Mouse (Mus musculus) intestine, embryonic 15.5 days (tissue): ENCODE measurements around the gene Hist1h2bc. TPM values are rescaled to one million over a fixed set of nuclear protein-coding genes. Genes with fewer than 3 reads are reported as not detected.

Experiments
- ATAC-seq: fragments of 200-750 bp; cut with Nextera tagmentation; 2 replicates; pipeline ENCODE4 v1.8.0; 2017; ENCODE audit warnings: moderate TSS enrichment, moderate library complexity
- H3K27ac ChIP-seq: fragments of 300-500 bp; sonication (generic); 2 replicates; pipeline ENCODE4 v1.5.1; 2015; ENCODE audit warnings: mild to moderate bottlenecking, inconsistent platforms
- H3K27me3 ChIP-seq: fragments of 300-500 bp; sonication (generic); replicated peaks from 2 replicates; pipeline ENCODE4 v1.6.1; 2015; ENCODE audit warnings: inconsistent platforms
- H3K36me3 ChIP-seq: fragments of 300-500 bp; sonication (generic); 2 replicates; pipeline ENCODE4 v1.6.1; 2015; ENCODE audit warnings: inconsistent platforms
- H3K4me1 ChIP-seq: fragments of 300-500 bp; sonication (generic); replicated peaks from 2 replicates; pipeline ENCODE4 v1.6.1; 2015; ENCODE audit warnings: inconsistent platforms
- H3K4me2 ChIP-seq: fragments of 300-500 bp; sonication (generic); replicated peaks from 2 replicates; pipeline ENCODE4 v1.6.1; 2015; ENCODE audit warnings: mild to moderate bottlenecking, inconsistent platforms
- H3K4me3 ChIP-seq: fragments of 300-500 bp; sonication (generic); replicated peaks from 2 replicates; pipeline ENCODE4 v1.5.1; 2015; ENCODE audit warnings: inconsistent platforms
- H3K9ac ChIP-seq: fragments of 300-500 bp; sonication (generic); 2 replicates; pipeline ENCODE4 v1.6.1; 2015; ENCODE audit warnings: inconsistent platforms
- H3K9me3 ChIP-seq: fragments of 300-500 bp; sonication (generic); 2 replicates; pipeline ENCODE4 v1.6.1; 2016; ENCODE audit warnings: inconsistent platforms
- WGBS: fragments of 180-500 bp; shearing (Covaris S2); methylation state at CpG from one replicate; pipeline ENCODE4 v1.1.7; 2015; 5-methylcytosine and 5-hydroxymethylcytosine counted together
- polyA plus RNA-seq: library from polyadenylated mRNA; unstranded; fragments of >200 nt; fragmentation: Nextera tagmentation; extraction: Ambion mirVana; gene quantifications from 2 replicates; pipeline ENCODE4 v1.2.1, GENCODE M21; 2015

Gene Hist1h2bc
- polyA plus RNA-seq, 1 experiment from 2014 or later, result 79.3 TPM

DNA sequence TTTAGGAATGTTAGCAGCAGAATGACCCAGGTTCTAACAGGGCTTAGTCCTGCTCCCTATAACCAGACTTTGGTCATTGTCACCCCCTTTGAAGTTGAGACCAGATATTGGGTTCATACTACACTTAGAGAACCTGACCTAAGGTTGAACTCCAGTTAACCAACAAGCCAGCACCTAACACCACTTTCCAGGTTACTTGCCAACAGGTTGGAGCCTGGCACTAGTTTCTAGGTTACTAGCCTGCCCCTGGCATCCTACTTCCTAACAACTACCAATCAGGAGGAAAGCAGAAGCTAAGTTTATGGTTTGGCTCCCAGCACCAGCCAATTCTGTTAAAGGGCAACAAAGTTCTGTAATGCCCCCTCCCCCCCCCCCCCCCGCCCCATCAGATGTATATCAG is 41.2 kb downstream of the Hist1h2bc start:
- 70% methylated on average over 1 of the region's 1 CpGs for WGBS
- no peak overlapping the region for H3K27ac ChIP-seq
- no peaks in the 10 kb centered on the region for H3K36me3 ChIP-seq
- no peak for ATAC-seq
- H3K4me1 ChIP-seq, result no peaks in the 10 kb centered on the region
- H3K4me3 ChIP-seq, result no peak overlapping the region
- no peaks in the 10 kb centered on the region for H3K9me3 ChIP-seq
- no peaks in the 10 kb centered on the region for H3K27me3 ChIP-seq
- H3K9ac ChIP-seq, result no peak overlapping the region
- no peak overlapping the region for H3K4me2 ChIP-seq

GRCm38 (mm10) chr13:23728472-23729191 is 44.6 kb downstream of the Hist1h2bc start:
- Histone ChIP-seq H3K36me3 (no peaks in the 10 kb centered on the region), H3K9me3 (no peaks in the 10 kb centered on the region), H3K27ac (no peak overlapping the region), H3K4me2 (no peak overlapping the region), H3K4me3 (no peak overlapping the region), H3K4me1 (no peaks in the 10 kb centered on the region), H3K27me3 (no peaks in the 10 kb centered on the region), H3K9ac (no peak overlapping the region)
- no peak for ATAC-seq
- 89% methylated on average over 18 of the region's 18 CpGs for WGBS

- WGBS, result 91% methylated on average over 9 of the region's 9 CpGs
- H3K9ac ChIP-seq, result no peak overlapping the region
- no peaks in the 10 kb centered on the region for H3K36me3 ChIP-seq
- no peak for ATAC-seq
- H3K27me3 ChIP-seq, result no peaks in the 10 kb centered on the region
- H3K27ac ChIP-seq, result no peak overlapping the region
- H3K4me1 ChIP-seq, result no peaks in the 10 kb centered on the region
- no peaks in the 10 kb centered on the region for H3K9me3 ChIP-seq
- H3K4me3 ChIP-seq, result no peak overlapping the region
- H3K4me2 ChIP-seq, result no peak overlapping the region
Measured at GRCm38 (mm10) chr13:23729192-23729525, 45.2 kb downstream of the Hist1h2bc start.

DNA sequence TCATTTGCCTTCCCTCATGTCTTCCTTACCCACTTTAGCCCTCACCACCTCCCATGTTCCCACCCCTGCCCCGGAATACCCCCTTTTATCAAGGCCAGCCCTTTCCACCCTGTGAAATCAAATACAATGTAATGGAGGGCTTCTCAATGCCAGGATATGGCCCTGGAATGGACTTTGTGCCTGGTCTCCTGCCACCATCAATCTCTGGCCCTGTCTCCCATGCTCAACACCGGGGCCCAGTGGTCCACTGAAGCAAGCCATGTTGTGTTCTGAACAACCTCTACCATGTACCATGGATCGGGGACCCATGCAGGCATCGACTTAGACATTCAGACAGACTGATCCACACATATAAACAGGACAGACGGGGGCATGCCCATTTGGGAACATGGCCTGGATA is 45.7 kb downstream of the Hist1h2bc start:
- Histone ChIP-seq H3K27ac (no peak overlapping the region), H3K27me3 (no peaks in the 10 kb centered on the region), H3K4me3 (no peak overlapping the region), H3K36me3 (no peaks in the 10 kb centered on the region), H3K9ac (no peak overlapping the region), H3K4me2 (no peak overlapping the region), H3K9me3 (no peaks in the 10 kb centered on the region), H3K4me1 (no peaks in the 10 kb centered on the region)
- 88% methylated on average over 5 of the region's 5 CpGs for WGBS
- ATAC-seq, result no peak

DNA sequence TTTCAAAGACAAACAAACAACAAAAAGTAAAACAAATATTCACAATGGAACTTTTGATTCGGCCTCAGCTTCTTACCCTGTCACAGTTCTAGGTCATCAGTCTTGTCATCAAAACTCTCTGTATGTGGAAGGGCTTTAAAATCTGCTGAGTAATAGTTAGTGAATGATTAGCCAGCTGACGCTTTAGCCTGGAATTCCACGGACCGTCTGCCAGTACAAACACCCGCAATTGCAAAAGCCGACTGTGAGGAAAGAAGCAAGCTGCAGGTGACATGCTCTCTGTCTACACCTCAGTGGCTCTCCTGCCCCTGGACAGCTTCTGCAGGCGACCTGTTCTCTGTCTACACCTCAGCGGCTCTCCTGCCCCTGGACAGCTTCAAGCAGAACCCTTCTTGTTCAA is 46.5 kb downstream of the Hist1h2bc start:
- peak; percentile 91 for ATAC-seq
- H3K9me3 ChIP-seq, result no peaks in the 10 kb centered on the region
- WGBS, result 22% methylated on average over 8 of the region's 8 CpGs
- H3K4me2 ChIP-seq, result peak overlapping the region; percentile 24
- H3K36me3 ChIP-seq, result no peaks in the 10 kb centered on the region
- H3K27me3 ChIP-seq, result no peaks in the 10 kb centered on the region
- no peak overlapping the region for H3K27ac ChIP-seq
- no peaks in the 10 kb centered on the region for H3K4me1 ChIP-seq
- H3K9ac ChIP-seq, result no peak overlapping the region
- H3K4me3 ChIP-seq, result no peak overlapping the region

DNA sequence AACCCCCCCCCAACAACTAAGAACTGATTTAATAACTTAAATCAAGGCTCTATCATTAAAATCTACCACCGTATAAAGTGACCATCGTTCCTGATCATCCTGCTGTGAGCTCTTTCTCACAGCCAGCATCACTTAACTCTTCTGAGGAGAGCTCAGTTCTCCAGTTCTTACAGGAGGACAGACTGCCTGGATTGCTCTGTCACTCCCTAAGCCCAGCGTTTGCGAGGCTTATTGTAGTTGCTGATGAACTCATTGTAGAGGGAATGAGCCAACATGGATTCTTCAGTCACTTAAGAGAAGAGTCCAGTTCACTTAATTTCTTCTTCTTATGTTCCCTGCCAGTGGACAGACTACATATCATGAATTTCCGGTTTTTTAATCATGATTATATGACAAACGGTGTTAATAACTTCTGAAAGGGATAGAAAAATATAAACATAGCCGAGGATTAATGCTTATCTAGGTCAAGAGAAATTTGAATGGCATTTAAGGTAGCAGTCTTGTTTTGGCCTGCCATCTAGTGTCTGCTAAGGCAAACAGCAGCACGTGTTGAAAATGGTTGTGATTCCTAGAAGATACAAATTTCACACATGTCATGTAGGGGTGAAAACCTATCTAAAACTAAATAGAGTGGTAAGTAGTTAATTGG is 48.3 kb downstream of the Hist1h2bc start:
- WGBS, result 25% methylated on average over 8 of the region's 8 CpGs
- Histone ChIP-seq H3K4me2 (no peak overlapping the region), H3K9me3 (no peaks in the 10 kb centered on the region), H3K36me3 (no peaks in the 10 kb centered on the region), H3K4me1 (no peaks in the 10 kb centered on the region), H3K4me3 (no peak overlapping the region), H3K27me3 (no peaks in the 10 kb centered on the region), H3K9ac (no peak overlapping the region), H3K27ac (no peak overlapping the region)
- no peak for ATAC-seq

GRCm38 (mm10) chr13:23737091-23737490 is 53.1 kb downstream of the Hist1h2bc start:
- 84% methylated on average over 5 of the region's 5 CpGs for WGBS
- no peak overlapping the region for H3K9ac ChIP-seq
- H3K9me3 ChIP-seq, result no peaks in the 10 kb centered on the region
- ATAC-seq, result no peak
- no peak overlapping the region for H3K27ac ChIP-seq
- no peak overlapping the region for H3K4me2 ChIP-seq
- H3K36me3 ChIP-seq, result no peaks in the 10 kb centered on the region
- no peaks in the 10 kb centered on the region for H3K27me3 ChIP-seq
- no peak overlapping the region for H3K4me3 ChIP-seq
- H3K4me1 ChIP-seq, result no peaks in the 10 kb centered on the region

- WGBS, result 25% methylated on average over 4 of the region's 4 CpGs
- 0 out of 2 replicates have a peak overlapping the region, but pooled peaks have one; percentile 91 for H3K9ac ChIP-seq
- peak overlapping the region; percentile 99 for H3K27ac ChIP-seq
Measured at GRCm38 (mm10) chr13:23738041-23738440, 54.0 kb downstream of the Hist1h2bc start.

DNA sequence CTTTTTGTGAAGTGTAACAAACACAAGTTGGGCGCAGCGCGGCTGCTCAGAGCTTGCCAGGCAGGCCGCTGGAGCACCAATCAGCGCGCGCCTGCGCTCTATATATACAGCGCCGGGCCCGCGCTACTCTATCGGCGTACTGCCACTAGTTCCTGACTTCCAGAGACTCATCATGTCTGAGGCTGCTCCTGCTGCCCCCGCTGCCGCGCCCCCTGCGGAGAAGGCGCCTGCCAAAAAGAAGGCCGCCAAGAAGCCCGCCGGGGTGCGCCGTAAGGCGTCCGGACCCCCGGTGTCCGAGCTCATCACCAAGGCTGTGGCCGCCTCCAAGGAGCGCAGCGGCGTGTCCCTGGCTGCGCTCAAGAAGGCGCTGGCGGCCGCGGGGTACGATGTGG is 54.7 kb downstream of the Hist1h2bc start, which contains the start of gene Hist1h1c:
Gene Hist1h1c (plus strand): TSS at position 132 of the 392 bp plus-strand sequence.
- Histone ChIP-seq H3K4me1 (no peaks in the 10 kb centered on the region), H3K4me2 (peak within 1 kb of the TSS; percentile 94), H3K27ac (peak within 1 kb of the TSS; percentile 99), H3K36me3 (no peaks in the 10 kb centered on the region), H3K9me3 (no peaks in the 10 kb centered on the region), H3K27me3 (no peaks in the 10 kb centered on the region), H3K4me3 (peak within 1 kb of the TSS; percentile 59), H3K9ac (peak within 1 kb of the TSS; percentile 91)
- peak; percentile 93 for ATAC-seq
- 0% methylated on average over 38 of the region's 38 CpGs for WGBS

More at GRCm38 (mm10) chr13:23738041-23738440, 54.0 kb downstream of the Hist1h2bc start:
- no peak for ATAC-seq
- H3K4me3 ChIP-seq, result no peak overlapping the region
- H3K4me2 ChIP-seq, result peak overlapping the region; percentile 94
- H3K27me3 ChIP-seq, result no peaks in the 10 kb centered on the region
- no peaks in the 10 kb centered on the region for H3K36me3 ChIP-seq
- H3K9me3 ChIP-seq, result no peaks in the 10 kb centered on the region
- H3K4me1 ChIP-seq, result no peaks in the 10 kb centered on the region

DNA sequence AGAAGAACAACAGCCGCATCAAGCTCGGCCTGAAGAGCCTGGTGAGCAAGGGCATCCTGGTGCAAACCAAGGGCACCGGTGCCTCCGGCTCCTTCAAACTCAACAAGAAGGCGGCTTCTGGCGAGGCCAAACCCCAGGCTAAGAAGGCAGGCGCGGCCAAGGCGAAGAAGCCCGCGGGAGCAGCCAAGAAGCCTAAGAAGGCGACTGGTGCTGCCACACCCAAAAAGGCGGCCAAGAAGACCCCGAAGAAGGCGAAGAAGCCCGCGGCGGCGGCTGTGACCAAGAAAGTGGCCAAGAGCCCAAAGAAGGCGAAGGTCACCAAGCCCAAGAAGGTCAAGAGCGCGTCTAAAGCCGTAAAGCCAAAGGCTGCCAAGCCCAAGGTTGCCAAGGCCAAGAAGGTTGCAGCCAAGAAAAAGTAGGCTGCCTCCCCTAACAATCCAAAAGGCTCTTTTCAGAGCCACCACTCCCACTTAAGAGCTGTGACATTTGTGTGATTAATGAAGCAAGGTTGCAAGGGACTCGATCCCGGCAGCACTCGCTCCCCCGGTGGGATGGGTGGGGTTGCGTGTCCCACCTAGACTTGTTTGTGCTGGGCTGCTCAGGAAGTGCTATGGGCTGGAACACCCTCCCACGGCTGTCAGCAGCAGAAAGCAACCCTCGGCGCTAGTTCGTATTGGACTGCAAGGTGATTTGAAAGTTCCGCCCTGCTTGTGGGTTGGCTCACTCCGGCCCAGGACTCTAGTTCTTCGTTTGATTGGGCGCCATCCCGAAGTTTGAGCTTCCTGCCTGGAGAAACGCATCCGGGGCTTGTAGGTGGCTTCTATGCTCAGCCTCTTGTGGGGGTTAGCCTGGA is 55.3 kb downstream of the Hist1h2bc start:
- peak overlapping the region; percentile 59 for H3K4me3 ChIP-seq
- H3K9ac ChIP-seq, result peak overlapping the region; percentile 91
- ATAC-seq, result peak; percentile 90
- H3K36me3 ChIP-seq, result no peaks in the 10 kb centered on the region
- no peaks in the 10 kb centered on the region for H3K27me3 ChIP-seq
- no peaks in the 10 kb centered on the region for H3K9me3 ChIP-seq
- no peaks in the 10 kb centered on the region for H3K4me1 ChIP-seq
- peak overlapping the region; percentile 94 for H3K4me2 ChIP-seq
- under 1% methylated on average over 39 of the region's 39 CpGs for WGBS
- peak overlapping the region; percentile 99 for H3K27ac ChIP-seq

DNA sequence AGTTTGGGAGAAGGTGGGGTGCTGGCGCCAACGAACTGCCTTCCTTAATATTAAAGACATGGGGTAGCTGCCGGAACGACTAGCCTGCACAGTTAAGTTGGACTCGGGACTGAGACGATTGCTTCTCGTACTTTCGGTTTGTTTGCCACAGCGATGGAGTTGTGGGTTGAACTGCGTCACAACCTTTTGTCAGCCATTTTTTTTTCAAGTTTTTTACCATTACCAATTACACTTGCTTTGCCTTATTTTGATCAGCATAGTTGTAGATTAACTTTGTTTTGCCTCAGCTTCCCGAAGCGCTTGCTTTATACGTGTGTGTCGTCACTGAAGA is 55.9 kb downstream of the Hist1h2bc start:
- H3K27ac ChIP-seq, result peak overlapping the region; percentile 99
- no peaks in the 10 kb centered on the region for H3K27me3 ChIP-seq
- H3K4me3 ChIP-seq, result peak overlapping the region; percentile 59
- peak overlapping the region; percentile 91 for H3K9ac ChIP-seq
- ATAC-seq, result no peak
- no peaks in the 10 kb centered on the region for H3K36me3 ChIP-seq
- H3K4me2 ChIP-seq, result peak overlapping the region; percentile 94
- under 1% methylated on average over 14 of the region's 14 CpGs for WGBS
- no peaks in the 10 kb centered on the region for H3K4me1 ChIP-seq
- no peaks in the 10 kb centered on the region for H3K9me3 ChIP-seq

GRCm38 (mm10) chr13:23740256-23740840 is 56.3 kb downstream of the Hist1h2bc start:
- ATAC-seq, result no peak
- Histone ChIP-seq H3K4me2 (peak overlapping the region; percentile 94), H3K36me3 (no peaks in the 10 kb centered on the region), H3K9me3 (no peaks in the 10 kb centered on the region), H3K27ac (peak overlapping the region; percentile 99), H3K4me3 (peak overlapping the region; percentile 59), H3K9ac (peak overlapping the region; percentile 91), H3K4me1 (no peaks in the 10 kb centered on the region), H3K27me3 (no peaks in the 10 kb centered on the region)
- 19% methylated on average over 13 of the region's 13 CpGs for WGBS
